Mouse (Mus musculus) testis, adult 2 months (tissue): ENCODE data around the gene Mrps24. TPM values are rescaled to one million over a fixed set of nuclear protein-coding genes. Genes with fewer than 3 reads are reported as not detected.

Experiments
- H3K27ac ChIP-seq: fragments of 200-500 bp; 2 replicates; pipeline ENCODE4 v1.5.1; 2012; ENCODE audit warnings: low read depth, low read length; ENCODE audit not compliant: control insufficient read depth, insufficient read depth
- H3K27me3 ChIP-seq: fragments of 200-500 bp; 2 replicates; pipeline ENCODE4 v1.6.1; 2012; ENCODE audit warnings: mild to moderate bottlenecking, low read length, moderate library complexity; ENCODE audit not compliant: control insufficient read depth, insufficient read depth
- H3K36me3 ChIP-seq: fragments of 200-500 bp; 2 replicates; pipeline ENCODE4 v1.6.1; 2012; ENCODE audit warnings: mild to moderate bottlenecking, low read length; ENCODE audit not compliant: control insufficient read depth, insufficient read depth
- H3K4me1 ChIP-seq: fragments of 200-500 bp; 2 replicates; pipeline ENCODE4 v1.6.1; 2012; ENCODE audit warnings: low read length; ENCODE audit not compliant: control insufficient read depth, insufficient read depth
- H3K4me3 ChIP-seq: fragments of 200-500 bp; 2 replicates; pipeline ENCODE4 v1.5.1; 2012; ENCODE audit warnings: low read depth, mild to moderate bottlenecking, low read length, moderate library complexity, mixed read lengths; ENCODE audit not compliant: control insufficient read depth
- CTCF ChIP-seq: fragments of 200-500 bp; IDR thresholded peaks from 2 replicates; pipeline ENCODE4 v1.5.1; 2012; ENCODE audit warnings: low read depth, mild to moderate bottlenecking, inconsistent platforms, low read length, moderate library complexity; ENCODE audit not compliant: control insufficient read depth, insufficient read depth, insufficient replicate concordance
- POLR2A ChIP-seq: fragments of 200-500 bp; IDR thresholded peaks from 2 replicates; pipeline ENCODE4 v1.6.1; 2012; ENCODE audit warnings: low read depth, mild to moderate bottlenecking, inconsistent platforms, low read length, moderate library complexity; ENCODE audit not compliant: control insufficient read depth
- polyA plus RNA-seq: library from polyadenylated mRNA; depleted of rRNA; stranded (reverse); fragments of >200 nt; gene quantifications from 2 replicates; pipeline ENCODE4 v1.2.3, GENCODE M21; 2012

Mrps24 gene
- polyA plus RNA-seq, 1 experiment: 18.4 TPM

GRCm38 (mm10) chr11:5703341-5703740 lies 12.1 kb downstream of the Mrps24 start:
- peaks cover 7% of the 10 kb centered on the region for H3K4me1 ChIP-seq
- H3K27me3 ChIP-seq: no peaks in the 10 kb centered on the region
- no peak overlapping the region for H3K4me3 ChIP-seq
- no peak for TF ChIP-seq POLR2A
- TF ChIP-seq CTCF: no peak
- H3K36me3 ChIP-seq: no peaks in the 10 kb centered on the region
- H3K27ac ChIP-seq: no peak overlapping the region

DNA sequence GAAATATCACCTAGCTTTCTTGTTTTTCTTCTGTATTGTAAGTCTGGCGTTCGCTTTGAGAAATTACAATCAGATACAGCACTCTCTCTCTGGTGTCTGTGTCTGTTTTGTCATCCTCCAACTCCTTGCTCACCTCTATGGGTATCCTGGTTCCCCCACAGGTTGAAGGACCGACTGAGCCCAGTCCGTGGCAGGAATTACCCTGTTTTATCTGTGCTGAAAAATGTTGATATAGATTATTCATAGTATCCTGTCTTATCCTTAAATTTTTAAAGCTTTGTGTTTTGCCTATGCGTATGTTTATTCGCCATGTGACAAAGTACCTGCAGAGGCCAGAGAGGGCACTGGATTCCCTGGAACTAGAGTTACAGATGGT lies 12.5 kb downstream of the Mrps24 start:
- no peak for TF ChIP-seq CTCF
- no peak for TF ChIP-seq POLR2A
- H3K36me3 ChIP-seq: no peaks in the 10 kb centered on the region
- no peak overlapping the region for H3K27ac ChIP-seq
- no peaks in the 10 kb centered on the region for H3K27me3 ChIP-seq
- H3K4me3 ChIP-seq: no peak overlapping the region
- H3K4me1 ChIP-seq: peaks cover 7% of the 10 kb centered on the region

DNA sequence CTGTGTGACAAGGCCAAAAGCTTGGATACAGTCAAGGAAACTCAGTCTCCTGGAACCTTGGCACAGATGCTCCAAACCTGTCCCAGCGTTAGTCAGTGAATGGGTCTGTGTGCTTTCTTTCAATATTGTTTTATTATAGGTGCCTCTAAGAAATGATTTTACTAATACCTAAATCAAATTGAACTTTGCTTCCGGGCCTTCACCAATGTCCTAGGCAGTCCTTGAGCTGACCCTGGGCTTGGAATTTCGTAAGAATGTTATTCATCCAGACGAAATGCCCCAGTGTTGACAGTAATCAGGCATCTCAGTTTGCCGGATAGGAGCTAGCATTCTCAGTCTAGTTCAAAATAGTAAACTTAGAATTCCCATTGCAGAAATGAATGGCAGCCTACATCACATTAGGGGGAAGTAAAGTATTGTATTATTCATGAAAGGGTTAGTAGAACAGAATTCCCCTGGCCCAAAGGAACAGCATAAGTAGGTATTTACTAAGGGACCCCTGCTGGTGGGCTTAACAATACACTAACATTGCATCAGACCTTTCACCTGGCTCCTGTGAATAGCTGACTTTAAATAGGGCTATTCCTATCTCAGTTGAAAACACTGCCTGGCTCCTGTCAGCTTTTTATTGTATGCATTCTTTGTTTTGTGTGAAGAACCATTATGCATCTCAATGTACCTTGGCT lies 13.1 kb downstream of the Mrps24 start:
- no peaks in the 10 kb centered on the region for H3K36me3 ChIP-seq
- H3K4me1 ChIP-seq: peaks cover 7% of the 10 kb centered on the region
- no peak overlapping the region for H3K27ac ChIP-seq
- no peak overlapping the region for H3K4me3 ChIP-seq
- no peaks in the 10 kb centered on the region for H3K27me3 ChIP-seq
- no peak for TF ChIP-seq POLR2A
- TF ChIP-seq CTCF: no peak

DNA sequence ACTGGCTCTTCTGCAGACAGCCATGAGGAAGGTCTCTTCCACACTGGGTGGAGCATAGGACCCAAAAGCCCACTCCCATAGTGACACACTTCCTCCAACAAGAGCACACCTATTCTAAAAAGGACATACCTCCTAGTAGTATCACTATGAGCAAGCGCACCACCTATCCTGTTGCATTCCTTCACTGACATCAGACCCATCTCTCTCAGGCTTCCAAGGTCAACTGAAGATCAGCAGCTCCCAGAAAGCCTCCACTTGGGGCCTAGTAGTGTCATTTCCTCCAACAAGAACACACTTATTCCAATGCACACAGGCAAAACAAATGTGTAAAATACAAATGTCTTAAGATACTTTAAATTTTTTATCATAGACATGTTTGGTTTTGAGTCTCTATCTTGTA lies 13.7 kb downstream of the Mrps24 start:
- Histone ChIP-seq H3K27me3 (no peaks in the 10 kb centered on the region), H3K36me3 (no peaks in the 10 kb centered on the region), H3K4me1 (peaks cover 4% of the 10 kb centered on the region), H3K27ac (no peak overlapping the region), H3K4me3 (no peak overlapping the region)
- TF ChIP-seq CTCF (no peak), POLR2A (no peak)

- H3K27ac ChIP-seq: no peak overlapping the region
- TF ChIP-seq POLR2A (no peak), CTCF (no peak)
Observed at GRCm38 (mm10) chr11:5701300-5701699, 14.2 kb downstream of the Mrps24 start.

DNA sequence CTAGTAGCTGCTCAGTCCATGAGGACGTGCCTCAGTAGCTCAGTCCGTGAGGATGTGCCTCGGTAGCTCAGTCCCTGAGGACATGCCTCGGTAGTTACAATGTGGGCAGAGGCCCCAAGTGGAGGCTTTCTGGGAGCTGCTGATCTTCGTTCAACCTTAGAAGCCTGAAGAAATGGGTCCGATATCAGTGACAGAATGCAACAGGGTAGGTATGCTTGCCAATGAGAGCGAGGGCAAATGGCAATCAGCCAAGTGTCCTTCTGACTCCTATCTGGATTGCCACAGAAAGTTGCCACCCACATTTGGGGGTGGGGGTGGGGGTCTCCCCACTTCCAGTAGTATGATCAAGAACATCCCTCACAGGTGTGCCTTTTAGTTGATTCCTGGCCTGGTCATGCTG lies 14.7 kb downstream of the Mrps24 start:
- Histone ChIP-seq H3K27me3 (no peaks in the 10 kb centered on the region), H3K27ac (no peak overlapping the region), H3K4me1 (no peaks in the 10 kb centered on the region; the same call in 1 of the 2 replicates), H3K4me3 (no peak overlapping the region), H3K36me3 (no peaks in the 10 kb centered on the region)
- TF ChIP-seq POLR2A: no peak
- TF ChIP-seq CTCF: no peak

More at GRCm38 (mm10) chr11:5701300-5701699, 14.2 kb downstream of the Mrps24 start:
- Histone ChIP-seq H3K4me1 (peaks cover 2% of the 10 kb centered on the region; the same call in 1 of the 2 replicates), H3K27me3 (no peaks in the 10 kb centered on the region), H3K4me3 (no peak overlapping the region), H3K36me3 (no peaks in the 10 kb centered on the region)

DNA sequence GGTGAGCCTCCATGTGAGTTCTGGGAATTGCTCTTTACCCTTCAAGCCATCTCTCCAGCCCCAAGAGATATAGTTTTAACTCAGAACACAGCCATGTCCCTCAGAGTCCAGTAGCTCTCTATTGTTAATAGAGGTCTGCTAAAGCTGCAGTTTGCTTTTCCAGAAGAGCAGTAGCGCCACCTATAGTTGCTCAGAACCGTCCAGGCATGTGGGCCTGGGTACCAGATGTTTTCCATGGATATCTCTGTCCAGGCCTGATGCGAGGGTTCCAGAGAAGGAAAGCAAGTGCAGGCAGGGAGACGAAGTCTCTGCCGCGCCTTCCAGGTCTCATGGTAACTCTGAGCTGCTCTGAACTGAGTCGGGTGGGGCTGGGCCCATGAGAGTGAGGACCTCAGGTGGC lies 23.7 kb downstream of the Mrps24 start:
- Histone ChIP-seq H3K36me3 (no peaks in the 10 kb centered on the region; the same call in 1 of the 2 replicates), H3K4me3 (no peak overlapping the region), H3K27me3 (no peaks in the 10 kb centered on the region), H3K4me1 (0 out of 2 replicates have a peak, but pooled peaks cover 4% of the 10 kb centered on the region), H3K27ac (no peak overlapping the region)
- no peak for TF ChIP-seq CTCF
- TF ChIP-seq POLR2A: no peak
